Mouse (Mus musculus) urinary bladder, postnatal 10 days (tissue): Measurements from ENCODE around the gene Unc5a.

Source experiments
- DNase-seq: peaks from one replicate; pipeline ENCODE4 v3.0.0; 2022; ENCODE audit warnings: low spot score

Unc5a gene

DNA sequence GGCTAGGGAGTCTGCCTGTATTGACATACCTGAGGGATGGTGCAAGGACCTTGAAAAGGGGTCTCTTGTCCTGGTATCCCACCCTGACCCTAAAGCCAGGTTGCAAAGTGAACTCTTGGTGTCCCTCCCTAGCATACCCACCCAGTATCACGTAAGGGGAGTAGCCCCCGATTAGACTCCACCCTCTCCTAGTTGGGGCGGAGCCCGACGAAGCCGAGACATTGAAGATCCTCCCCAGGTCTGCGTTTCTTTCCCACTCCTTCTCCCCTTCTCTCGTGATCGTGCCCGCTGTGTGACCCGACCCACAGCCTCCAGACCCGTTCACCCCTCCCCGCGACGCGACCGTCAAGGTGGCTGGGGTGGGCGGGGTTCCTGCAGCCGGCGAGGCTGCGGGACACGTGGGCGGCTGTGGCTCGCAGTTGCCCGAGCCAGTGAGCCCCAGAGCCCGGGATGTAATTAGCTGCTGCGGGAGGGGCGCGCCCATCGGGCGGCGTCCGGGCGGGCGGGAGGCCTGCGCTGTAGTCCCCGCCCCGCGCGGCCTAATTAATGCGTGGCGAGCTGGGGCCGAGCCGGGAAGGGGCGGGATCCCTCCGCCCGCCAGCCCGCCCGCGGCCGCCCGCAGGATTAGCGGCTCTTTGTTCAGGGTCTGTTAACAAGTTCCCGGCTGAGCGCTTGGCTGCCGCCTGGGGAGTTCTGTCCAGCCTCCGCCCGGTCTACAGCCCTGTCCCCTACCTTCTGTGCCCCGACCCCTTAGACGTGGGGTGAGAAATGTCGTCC, 6.7 kb downstream of the Unc5a start:
- DNase-seq = no peak

DNA sequence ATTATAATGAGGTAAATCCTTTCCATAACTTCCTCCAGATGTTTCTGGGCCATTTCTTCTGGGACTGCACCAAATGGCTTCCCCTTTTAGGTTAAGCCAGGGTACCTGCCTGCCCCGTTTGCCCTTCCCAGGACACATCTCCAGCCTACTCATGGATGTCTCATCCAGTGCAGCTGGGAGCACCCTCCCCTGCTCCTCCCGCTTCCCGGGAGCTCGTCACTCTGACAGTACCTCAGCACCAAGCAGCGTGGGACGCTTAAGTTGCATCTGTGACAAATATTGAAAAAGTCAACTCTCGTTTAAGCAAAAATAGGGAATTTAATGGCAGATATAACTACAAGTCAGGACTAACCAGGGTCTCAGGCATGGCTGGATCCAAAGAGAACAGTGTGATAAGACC, 8.1 kb downstream of the Unc5a start:
- DNase-seq = no peak

DNA sequence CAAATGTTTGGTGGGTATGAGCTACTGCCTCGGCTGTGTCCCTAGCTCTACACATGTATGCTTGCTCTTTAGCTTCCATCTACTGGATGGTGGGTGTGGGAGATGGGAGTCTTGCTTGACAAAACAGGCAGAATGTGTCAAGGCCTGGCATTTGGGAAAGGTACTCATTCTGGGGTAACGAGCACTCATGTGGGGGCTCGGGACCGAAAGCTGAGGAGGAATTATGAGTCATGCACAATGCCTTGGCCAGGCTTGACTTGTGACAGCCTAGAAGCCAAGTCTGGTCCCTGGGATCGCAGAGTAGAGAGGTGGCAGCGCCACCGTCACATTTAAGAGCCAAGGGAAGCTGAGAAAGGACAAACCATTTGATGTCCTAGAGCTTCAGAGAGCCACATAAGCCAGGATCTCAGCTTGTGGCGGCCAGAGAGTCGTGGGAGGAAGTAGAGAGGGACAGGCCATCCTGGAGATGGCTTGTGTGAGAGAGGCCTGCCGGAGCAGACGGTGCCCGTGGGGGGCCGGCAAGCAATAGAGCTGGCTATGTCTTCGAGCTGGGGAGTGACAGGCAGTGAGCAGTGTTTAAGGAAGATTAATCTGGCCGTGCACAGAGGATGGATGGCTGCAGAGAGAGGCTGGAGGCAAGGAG, 10.0 kb downstream of the Unc5a start:
- DNase-seq = no peak

DNA sequence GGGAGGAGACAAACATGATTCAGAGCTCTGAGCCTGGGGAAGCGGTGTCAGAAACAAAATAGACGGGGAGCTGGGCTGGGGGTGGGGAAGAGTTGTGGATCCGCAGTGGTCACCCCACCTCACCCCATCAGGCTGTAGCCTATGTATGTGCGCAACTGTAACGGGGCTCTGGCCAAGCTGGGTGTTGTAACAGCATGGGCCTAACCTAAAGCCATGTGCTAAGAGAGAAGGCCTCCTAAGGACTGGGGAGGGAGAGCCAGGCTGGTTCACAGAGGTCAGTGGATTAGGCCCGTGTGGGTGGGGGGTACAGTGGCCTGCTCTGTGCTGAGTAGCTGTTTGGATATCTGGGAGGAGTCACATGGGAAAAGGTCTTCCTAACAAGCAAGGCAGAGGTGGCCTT, 10.6 kb downstream of the Unc5a start:
- no peak for DNase-seq

DNA sequence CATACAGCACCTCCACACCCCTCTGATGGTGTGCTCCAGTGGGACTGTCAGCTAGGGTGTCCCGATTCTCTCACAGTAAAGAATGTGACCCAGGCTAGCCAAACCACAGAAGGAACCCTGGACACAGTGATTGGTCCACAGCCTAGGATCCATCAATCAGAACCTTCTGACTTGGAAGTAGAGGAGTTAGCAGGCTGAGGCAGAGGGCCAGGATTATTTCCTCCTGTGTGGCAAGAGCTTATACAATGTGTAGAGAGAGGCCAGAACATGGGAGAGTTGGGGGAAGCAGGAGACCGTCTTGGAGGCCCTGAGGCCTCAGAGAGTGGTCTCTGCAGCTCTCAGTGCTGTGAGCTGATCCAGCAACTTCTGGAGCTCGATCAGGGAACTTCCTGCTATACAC, 11.3 kb downstream of the Unc5a start:
- DNase-seq = no peak

DNA sequence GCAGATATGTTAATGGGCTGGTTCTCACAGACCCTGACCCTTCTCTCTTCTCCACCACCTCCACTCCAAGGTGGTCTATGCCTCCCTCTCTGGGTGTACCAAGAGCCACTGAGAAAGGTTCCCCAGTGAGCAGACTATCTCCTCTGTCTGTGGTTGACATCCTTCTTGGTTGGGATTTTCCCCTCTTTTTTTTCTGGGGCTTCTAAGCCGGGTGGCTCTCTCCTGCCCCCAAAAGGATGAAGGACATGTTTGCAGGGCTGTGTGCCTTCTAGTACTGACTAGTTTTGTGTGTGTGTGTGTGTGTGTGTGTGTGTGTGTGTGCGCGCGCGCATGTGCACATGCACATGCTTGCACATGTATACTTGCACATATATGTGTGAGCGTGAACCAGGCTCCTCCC, 16.0 kb downstream of the Unc5a start:
- no peak for DNase-seq

DNA sequence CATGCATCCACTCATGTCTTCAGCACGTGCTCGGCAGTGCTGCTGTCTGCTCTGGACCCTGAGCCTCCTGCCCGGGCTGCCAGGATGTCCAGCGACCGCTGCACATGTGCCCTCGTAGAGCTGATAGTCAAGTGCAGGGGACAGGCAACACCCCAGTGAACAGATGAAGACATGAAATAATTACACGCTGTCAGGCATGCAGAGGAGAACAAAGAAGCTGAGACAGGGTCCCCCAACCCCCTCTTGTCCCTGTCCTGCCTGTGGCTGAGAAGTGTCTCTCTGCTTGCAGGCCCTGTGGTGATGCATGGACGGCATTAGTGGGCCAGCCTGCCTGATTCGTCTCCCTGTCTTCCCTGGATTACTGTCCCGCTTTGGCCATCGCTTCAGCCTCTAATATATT, 18.3 kb downstream of the Unc5a start:
- DNase-seq = no peak

DNA sequence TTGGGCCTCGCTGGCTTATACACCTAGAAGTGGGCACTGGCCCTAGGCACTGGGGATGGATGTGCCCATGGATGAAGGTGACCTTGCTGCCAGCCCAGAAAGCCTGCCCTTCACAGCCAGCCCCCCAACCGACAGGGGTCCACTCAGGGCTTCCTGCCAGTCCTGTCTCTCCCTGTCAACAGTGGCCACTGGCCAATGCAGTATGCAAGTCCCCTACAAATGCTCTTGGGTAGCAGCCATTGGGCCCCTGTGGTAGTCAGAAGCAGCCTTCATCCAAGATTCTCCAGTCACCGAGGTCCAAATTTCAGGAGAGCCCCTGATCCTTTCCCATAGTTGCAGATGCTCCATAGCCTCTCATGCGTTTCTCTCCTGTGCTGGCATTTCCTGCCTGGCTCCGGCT, 19.4 kb downstream of the Unc5a start:
- no peak for DNase-seq

DNA sequence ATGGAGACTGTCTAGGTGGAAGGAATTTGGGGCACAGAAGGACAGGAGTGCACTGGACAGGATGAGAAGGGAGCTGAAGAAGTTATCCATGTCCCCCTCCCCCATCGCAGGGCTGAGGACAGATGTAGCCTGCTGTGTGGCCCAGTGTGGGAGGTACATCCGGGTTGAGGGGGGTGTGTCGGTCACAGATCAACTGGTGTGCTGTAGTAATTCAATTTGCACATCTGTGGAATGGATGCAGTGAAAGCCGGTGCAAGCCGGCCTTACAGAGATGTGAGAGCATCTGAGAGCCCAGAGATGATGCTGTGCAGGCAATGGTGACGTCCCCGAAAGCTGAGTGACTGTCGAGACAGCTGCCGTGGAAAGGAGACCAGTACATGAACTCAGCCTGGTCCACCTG, 20.3 kb downstream of the Unc5a start:
- no peak for DNase-seq

DNA sequence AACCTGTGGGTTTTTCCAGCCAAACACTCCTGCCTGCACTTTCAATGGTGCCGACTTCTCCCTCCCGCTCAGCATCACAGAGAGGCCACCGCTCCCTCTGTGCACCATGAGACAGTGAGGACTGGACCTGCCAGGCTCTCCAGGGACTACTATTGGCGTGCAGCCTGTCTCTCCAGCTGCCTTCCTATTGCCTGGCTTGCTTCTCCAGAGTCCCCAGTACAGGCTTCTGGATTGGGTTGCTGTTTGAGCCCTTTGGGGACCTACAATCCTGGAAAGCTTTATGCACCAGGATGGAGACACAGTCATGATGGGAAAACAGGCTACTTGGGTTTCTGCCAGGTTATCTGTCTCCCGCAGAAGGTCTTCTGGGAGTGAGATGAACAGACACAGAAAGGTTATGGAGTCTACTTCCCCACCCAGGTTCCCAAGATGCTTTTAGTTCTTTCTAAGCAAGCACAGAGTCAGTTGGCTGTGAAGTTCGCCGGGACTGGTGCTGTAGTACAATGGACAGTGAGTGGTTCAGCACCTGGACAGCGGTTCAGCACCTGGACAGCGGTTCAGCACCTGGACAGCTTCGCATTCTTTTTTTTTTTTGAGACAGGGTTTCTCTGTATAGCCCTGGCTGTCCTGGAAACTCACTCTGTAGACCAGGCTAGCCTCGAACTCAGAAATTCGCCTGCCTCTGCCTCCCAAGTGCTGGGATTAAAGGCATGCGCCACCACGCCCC, 21.5 kb downstream of the Unc5a start:
- DNase-seq = no peak

DNA sequence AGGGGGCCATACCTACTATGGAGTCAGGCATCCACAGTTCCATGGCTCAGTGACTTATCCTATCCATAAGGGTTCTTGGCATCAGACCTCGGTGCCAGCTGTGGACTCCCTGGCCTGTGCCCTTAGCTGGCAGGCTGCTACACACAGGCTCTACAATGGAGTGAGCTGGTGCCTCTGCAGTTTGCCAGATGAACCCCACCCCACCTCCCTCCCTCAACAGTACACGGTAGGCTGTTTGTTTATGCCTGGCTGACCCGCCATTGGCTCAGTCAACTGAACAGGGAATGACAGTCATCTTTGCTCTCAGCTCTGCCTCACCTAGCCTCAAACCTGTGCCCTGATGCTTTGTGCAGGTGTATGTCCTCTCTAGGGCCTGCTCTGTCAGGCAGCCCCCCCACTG, 26.3 kb downstream of the Unc5a start:
- DNase-seq = no peak

DNA sequence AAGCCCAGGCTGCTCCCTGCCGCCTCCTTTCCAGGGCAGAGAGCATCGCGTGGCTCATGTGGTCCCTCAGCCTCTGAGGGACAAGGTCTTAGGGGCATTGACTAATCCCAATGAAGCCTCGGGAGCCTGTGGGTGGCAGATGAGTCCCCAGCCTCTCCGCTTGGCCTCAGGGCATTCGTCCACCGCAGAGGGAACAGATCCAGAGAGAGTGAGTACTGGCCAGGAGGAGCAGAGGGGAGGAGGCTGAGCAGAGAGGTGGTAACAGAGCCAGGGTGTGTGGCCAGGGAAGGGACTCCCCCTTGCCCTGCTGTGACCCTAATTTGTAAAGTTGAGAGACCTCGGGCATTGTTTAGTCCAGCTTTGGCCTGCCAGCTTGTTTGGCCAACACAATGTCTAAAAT, 29.6 kb downstream of the Unc5a start:
- DNase-seq = no peak

DNA sequence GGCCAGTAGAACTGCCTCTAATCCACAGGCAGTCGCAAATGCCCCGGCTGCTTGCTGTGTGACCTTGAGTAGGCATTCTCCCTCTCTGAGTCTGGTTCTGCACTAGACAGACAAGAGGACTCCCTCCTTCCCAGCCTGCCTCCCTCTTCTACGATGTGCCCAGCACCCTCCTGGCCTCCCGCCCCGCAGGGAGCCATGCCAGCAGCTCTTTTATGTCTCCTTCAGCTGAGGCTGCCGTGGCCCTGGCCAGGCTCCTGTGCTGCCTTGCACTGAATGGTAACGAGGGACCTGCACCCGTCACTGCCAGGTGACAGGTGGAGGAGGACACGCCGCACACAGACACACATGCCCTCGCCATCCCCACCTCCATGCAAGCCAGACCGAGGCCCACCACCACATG, 31.7 kb downstream of the Unc5a start:
- DNase-seq = no peak

DNA sequence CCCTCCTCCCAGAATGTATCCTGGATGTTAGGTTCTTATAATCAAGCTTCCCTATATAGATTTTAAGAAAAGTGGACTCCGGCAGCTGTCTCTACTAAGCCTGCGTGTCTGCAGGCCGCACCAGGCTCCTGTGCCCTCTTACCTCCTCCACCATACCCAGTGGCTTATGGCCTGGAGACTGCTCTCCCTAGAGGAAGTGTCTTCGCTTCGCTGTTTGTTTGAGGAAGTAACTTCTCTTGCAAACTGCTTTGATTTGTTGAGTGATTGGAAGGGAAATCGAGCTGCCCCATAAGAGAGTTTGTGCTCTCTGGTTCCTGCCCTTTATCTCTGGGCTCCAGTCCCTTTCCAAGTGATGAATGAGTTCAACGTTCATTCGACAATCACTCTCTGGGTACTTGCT, 33.8 kb downstream of the Unc5a start:
- no peak for DNase-seq

DNA sequence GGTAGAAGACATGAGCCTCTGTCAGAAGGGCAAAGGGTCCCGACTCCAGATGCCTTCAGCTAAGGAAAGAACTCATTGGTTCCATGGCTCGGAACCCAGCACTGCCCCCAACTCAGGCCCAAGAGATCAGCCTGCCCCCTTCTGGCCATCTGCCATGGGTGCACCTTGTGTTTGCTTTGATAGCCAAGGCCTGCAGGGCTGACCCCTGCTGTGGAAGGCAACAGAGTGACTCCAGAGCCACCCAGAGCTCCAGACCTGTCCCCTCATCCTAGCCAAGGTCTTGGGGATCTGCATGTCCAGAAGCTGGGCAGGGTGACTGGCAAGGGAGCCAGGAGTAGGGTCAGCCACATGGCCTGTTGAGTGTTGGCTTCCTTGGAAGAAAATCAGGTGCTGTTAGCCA, 34.4 kb downstream of the Unc5a start:
- DNase-seq = no peak

DNA sequence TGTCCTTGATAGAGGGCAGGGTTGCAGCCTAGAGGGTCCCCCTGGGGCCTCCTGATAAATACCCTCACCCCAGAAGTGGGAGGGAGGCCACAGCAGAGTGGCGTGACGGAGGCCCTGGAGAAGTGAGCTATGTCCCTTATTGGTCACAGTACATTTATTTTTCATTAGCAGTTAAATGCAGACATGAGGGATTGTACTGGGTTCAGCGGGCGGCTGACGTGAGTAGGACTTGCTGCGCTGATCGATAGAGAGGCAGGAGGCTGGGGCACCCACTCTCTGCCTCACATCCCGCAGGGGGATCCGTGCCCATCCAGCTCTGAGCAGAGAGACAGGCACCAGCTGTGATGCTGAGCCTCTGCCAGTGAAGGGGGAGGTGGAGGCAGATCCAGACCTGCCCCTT, 38.2 kb downstream of the Unc5a start:
- DNase-seq = no peak

DNA sequence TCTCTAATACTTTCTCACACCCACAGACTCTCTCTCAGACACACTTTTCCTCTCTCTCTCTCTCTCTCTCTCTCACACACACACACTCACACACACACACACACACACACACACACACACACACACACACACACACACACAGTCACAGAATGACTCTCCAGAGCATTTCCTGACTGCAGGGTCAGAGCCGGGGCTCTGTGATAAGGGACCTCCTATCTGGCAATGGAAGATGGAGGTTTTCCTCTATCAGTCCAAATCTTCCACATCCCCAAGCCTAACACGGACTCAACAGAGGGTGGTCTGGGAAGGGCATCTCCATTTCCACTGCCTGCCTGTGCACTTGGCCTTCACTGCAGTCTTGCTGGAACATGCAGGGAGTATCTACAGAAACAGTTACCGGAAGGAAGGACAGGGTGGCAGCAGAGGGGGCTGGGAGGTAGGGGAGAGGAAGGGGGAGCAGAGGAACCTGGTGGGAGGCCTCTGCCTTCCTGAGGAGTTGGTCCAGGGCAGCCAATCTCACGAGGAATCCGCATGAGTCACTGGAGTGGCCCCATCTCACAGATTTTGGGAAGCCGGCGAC, 39.1 kb downstream of the Unc5a start:
- no peak for DNase-seq

DNA sequence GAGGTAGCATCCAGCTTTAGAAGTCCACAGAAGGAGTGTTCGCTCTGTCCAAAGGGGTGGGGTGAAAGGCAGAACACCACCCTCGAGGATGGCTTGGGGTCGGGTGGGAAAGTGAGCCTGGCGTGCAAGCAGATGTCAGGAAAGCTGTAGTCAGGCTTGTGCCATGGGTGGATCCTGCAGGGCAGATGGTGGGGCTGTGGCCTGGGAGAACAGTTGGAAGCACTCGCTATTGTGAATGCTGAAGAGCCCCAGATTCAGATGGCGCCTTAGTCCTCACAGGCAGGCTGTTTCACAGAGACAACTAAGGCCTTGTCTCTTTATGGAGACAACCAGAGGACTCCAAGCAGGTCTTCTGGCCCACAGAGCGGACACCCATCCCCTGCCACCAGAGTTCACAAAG, 43.0 kb downstream of the Unc5a start:
- no peak for DNase-seq

DNA sequence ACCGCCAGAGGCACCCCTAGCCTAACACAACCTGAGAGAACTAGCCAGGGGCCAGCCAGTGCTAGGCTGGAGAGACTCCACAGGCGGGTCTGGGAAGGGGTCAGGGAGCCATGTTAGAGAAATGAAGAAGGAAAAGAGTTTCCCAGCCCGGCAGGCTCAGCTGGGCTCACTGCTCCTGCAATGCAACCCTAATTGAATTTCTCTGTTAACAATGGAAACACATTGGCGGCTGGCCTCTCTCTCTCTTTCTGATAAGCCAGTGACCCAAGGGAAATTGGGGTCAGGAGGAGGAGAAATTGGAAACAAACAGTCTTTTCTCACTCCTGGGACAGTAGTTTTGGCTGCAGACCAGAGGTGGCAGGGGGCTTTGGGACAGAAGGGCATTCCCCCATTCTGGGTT, 45.4 kb downstream of the Unc5a start:
- DNase-seq = no peak

DNA sequence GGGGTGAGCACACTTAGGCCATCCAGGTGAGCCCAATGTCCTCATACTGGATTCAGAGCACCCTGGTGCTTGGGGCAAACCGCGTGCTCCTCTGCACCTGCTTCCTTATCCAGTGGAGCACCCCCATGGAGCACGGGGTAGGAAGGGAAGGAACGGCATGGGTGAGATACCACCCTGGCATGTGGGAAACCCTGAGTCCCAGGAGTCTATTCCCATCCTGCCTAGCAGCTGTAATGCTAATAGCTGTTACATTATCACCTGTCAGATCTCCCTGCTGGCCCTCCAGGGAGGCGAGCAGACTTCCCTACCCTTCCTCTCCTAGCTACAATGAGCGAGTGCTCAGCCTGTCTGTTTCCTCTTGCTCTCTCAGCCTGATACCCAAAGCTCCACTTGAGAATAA, 46.0 kb downstream of the Unc5a start:
- no peak for DNase-seq

DNA sequence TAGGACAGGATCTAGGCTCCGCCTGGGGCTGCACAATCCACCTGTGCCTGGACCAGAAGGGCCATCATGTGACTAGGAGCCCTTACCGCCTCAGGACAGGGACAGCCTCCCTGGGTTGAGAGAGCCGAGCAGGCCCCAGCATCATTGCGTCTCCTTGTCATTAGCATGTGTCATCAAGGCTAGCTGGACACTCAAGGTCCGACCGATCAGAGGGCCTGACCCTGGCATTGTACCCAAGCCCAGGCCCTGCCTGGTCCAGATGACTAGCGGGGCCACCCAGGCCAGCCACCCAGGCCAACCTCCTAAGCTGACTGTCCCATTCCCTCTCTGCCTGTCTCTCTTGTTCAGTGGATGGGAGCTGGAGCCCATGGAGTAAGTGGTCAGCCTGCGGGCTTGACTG, 48.4 kb downstream of the Unc5a start:
- no peak for DNase-seq

DNA sequence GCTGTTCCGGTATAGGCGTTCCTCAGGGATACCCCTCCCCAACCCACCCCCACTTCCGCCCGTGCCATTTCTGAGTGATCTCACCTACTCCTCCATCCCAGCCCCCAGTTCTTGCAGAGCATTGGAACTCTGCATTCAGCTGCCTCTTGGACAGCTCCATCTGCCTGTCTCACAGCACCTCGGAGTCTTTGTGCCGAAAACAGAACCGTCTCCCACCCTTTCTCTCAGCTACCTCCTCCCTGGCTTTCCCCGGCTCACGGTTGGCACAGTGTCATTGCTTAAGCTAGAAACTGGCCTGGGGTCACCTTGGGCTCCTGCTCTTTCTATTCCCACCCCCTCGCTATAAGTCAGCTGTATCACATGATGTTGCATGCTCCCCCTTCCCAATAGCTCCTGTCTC, 51.2 kb downstream of the Unc5a start:
- no peak for DNase-seq

DNA sequence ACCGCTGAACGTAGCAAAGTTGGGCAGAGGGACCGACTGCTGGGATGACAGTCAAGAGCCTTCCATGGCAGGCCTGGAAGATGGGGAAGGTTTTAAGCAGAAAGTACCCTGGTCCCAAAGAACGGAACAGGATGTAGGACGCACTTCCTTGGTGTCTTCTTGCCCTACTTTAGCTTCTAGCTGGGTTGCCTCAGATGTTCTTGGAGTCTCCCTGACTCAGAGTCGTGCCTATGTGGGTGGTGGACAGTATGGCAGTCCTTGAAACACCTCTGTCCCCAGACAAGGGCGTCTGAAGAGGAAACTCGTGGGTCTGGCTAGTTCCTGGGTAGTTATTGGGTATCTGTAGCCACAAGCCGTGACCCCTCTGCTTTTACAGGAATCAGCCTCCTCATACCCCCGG, 52.9 kb downstream of the Unc5a start:
- no peak for DNase-seq
